Mouse (Mus musculus) liver, postnatal 0 days (tissue): ENCODE measurements around the gene Miga1. TPM values are rescaled to one million over a fixed set of nuclear protein-coding genes. Genes with fewer than 3 reads are reported as not detected.
A peak's percentile ranks its signal among the peaks of the same experiment; 100 is the strongest.

Experiments
- ATAC-seq: fragments of 200-750 bp; cut with Nextera tagmentation; 2 replicates; pipeline ENCODE4 v1.8.0; 2017; ENCODE audit warnings: mild to moderate bottlenecking, moderate library complexity
- DNase-seq: peaks from one replicate; pipeline ENCODE4 v3.0.0-alpha.2; 2016
- H3K27ac ChIP-seq: fragments of 300-500 bp; sonication (generic); 2 replicates; pipeline ENCODE4 v1.5.1; 2014; ENCODE audit warnings: antibody characterized with exemption, moderate library complexity, mild to moderate bottlenecking, low read depth
- H3K27me3 ChIP-seq: fragments of 300-500 bp; sonication (generic); 2 replicates; pipeline ENCODE4 v1.6.1; 2014; ENCODE audit warnings: low read length, control low read depth, mixed read lengths; ENCODE audit not compliant: insufficient read depth
- H3K36me3 ChIP-seq: fragments of 300-500 bp; sonication (generic); replicated peaks from 2 replicates; pipeline ENCODE4 v1.6.1; 2014; ENCODE audit warnings: mild to moderate bottlenecking, control low read depth, low read length, moderate library complexity, mixed read lengths; ENCODE audit not compliant: insufficient read depth
- H3K4me1 ChIP-seq: fragments of 300-500 bp; sonication (generic); 2 replicates; pipeline ENCODE4 v1.6.1; 2014; ENCODE audit warnings: antibody characterized with exemption, mild to moderate bottlenecking, control low read depth; ENCODE audit not compliant: insufficient read depth
- H3K4me2 ChIP-seq: fragments of 300-500 bp; sonication (generic); 2 replicates; pipeline ENCODE4 v1.6.1; 2014; ENCODE audit warnings: low read depth, mild to moderate bottlenecking, low read length, moderate library complexity, mixed read lengths
- H3K4me3 ChIP-seq: fragments of 300-500 bp; sonication (generic); 2 replicates; pipeline ENCODE4 v1.5.1; 2014; ENCODE audit warnings: low read depth, low read length
- H3K9ac ChIP-seq: fragments of 300-500 bp; sonication (generic); replicated peaks from 2 replicates; pipeline ENCODE4 v1.6.1; 2014; ENCODE audit warnings: mild to moderate bottlenecking, moderate library complexity
- H3K9me3 ChIP-seq: fragments of 300-500 bp; sonication (generic); 2 replicates; pipeline ENCODE4 v1.6.1; 2016; ENCODE audit warnings: mild to moderate bottlenecking, control low read depth, low read length, mixed read lengths
- CTCF ChIP-seq: sonication (generic); IDR thresholded peaks from 2 replicates; pipeline ENCODE4 v1.5.1; 2016; ENCODE audit warnings: antibody characterized with exemption, low read depth
- EP300 ChIP-seq: IDR thresholded peaks from 2 replicates; pipeline ENCODE4 v1.6.1; 2016; ENCODE audit warnings: antibody characterized with exemption, low read depth, mild to moderate bottlenecking
- WGBS: fragments of 180-500 bp; shearing (Covaris S2); extraction: QIAGEN DNeasy Blood & Tissue Kit; methylation state at CpG from one replicate; pipeline ENCODE4 v1.1.7; 2014; ENCODE audit not compliant: insufficient replicate concordance; 5-methylcytosine and 5-hydroxymethylcytosine counted together
- polyA plus RNA-seq: library from polyadenylated mRNA; unstranded; fragments of >200 nt; fragmentation: Nextera tagmentation; extraction: Ambion mirVana; gene quantifications from 2 replicates; pipeline ENCODE4 v1.2.1, GENCODE M21; 2015

The Miga1 gene
- polyA plus RNA-seq, 1 experiment from 2014 or later, result 3.2 TPM

DNA sequence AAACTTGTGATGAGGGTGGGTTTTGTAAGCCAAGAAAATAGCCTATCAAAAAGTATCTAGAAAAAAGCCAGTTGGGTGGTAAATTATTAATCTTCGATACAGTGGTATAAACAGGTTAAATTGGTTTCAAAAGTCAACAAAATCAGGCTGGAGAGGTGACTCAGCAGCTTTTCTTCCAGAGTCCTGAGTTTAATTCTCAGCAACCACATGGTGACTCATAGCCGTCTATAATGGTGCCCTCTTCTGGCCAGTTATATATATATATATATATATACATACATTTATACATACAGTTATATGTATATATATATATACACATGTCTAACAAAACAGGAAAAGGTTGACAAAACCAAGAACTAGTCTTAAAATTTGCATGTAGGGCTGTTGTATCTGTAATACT, 101.4 kb downstream of the Miga1 start:
- WGBS, result 37% methylated on average over 2 of the region's 2 CpGs
- Histone ChIP-seq H3K4me3 (no peak overlapping the region), H3K4me2 (no peak overlapping the region), H3K36me3 (peaks cover 27% of the 10 kb centered on the region), H3K9ac (no peak overlapping the region), H3K27me3 (no peaks in the 10 kb centered on the region), H3K4me1 (no peaks in the 10 kb centered on the region), H3K27ac (no peak overlapping the region), H3K9me3 (no peaks in the 10 kb centered on the region)
- TF ChIP-seq EP300 (no peak), CTCF (peak; percentile 40)
- ATAC-seq, result peak; percentile 74
- DNase-seq, result no peak

DNA sequence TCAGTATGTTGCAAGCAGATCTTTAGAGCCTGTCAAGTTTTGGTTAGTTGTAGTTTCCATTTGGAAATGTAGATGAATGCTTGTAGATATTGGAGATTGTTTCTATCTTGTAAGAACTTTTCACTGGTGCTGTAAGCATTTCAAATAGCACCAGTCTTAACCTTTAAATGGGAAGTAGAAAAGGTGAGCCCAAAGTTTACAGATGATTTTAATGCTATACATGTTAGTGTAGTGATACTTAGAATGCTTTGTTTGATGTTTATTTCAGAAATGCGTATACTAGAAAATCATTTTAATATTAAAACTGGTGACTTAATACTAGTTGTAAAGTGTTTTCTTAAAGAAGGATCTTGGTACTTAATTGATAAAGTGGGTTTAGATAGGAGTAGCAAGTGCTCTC, 104.4 kb downstream of the Miga1 start:
- H3K27me3 ChIP-seq, result no peaks in the 10 kb centered on the region
- DNase-seq (no peak), ATAC-seq (no peak)
- no peaks in the 10 kb centered on the region for H3K9me3 ChIP-seq
- TF ChIP-seq EP300, result no peak
- H3K4me2 ChIP-seq, result no peak overlapping the region
- no peaks in the 10 kb centered on the region for H3K4me1 ChIP-seq
- no peak overlapping the region for H3K27ac ChIP-seq
- H3K4me3 ChIP-seq, result no peak overlapping the region
- H3K9ac ChIP-seq, result no peak overlapping the region
- WGBS, result 98% methylated on average over 1 of the region's 1 CpGs
- peaks cover 50% of the 10 kb centered on the region for H3K36me3 ChIP-seq

DNA sequence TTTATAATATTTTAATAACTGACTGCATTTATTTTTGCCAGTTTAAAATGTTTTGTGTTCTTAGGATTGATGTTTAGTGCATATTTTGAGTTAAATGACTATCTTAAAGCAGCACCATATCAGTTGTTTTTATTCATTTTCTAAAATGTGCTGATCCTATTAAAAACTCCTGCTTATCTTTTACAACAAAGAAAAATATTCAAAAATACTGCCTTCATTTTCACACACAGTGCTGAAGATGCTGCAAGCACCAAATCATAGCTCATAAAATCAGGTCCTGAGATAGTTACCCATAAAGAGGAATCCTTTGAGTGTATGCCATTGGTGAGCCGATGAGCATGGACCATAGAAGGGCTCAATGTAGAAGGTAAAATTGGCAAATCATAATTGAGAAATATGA, 105.0 kb downstream of the Miga1 start:
- Histone ChIP-seq H3K27me3 (no peaks in the 10 kb centered on the region), H3K36me3 (peaks cover 54% of the 10 kb centered on the region), H3K27ac (no peak overlapping the region), H3K9me3 (no peaks in the 10 kb centered on the region), H3K9ac (no peak overlapping the region), H3K4me2 (no peak overlapping the region), H3K4me1 (no peaks in the 10 kb centered on the region), H3K4me3 (no peak overlapping the region)
- TF ChIP-seq EP300 (no peak), CTCF (no peak)
- DNase-seq (no peak), ATAC-seq (no peak)
- 91% methylated on average over 1 of the region's 1 CpGs for WGBS

DNA sequence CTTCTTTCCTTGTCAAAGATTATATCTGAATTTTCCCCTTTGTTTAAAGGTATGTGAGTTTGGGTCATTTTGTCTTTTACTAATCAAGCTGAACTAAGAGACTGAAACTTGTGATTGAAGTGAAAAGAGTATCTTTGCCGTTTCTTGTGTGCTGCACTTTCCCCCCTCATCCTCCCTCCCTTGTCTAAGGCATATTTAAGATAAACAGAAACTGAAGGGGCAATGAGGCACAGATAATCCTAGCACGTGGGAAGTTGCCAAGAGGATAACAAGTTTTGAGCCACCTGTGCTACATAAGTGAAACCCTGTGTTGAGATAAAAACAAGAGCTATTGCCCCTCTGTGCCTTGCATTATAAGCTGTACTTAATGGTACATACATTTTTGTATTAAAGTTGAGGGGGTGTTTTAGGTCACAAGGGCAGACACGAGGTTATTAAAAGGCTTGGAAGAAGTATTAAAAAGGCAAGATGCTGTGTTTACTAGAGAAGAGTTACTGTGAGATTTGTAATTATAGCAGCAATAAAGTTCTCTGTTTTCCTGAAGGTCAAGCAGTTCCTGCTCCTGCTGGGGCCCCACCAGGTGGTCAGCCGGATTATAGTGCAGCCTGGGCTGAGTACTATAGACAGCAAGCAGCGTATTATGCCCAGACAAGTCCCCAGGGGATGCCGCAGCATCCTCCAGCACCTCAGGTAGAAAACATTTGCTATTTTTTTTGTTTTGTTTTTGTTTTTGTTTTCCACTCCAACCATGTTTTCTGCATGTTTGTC, 108.7 kb downstream of the Miga1 start:
- no peak for DNase-seq
- no peaks in the 10 kb centered on the region for H3K4me1 ChIP-seq
- TF ChIP-seq EP300 (peak; percentile 73), CTCF (no peak)
- no peak overlapping the region for H3K4me2 ChIP-seq
- ATAC-seq, result peak; percentile 62
- H3K36me3 ChIP-seq, result peaks cover 62% of the 10 kb centered on the region
- H3K4me3 ChIP-seq, result no peak overlapping the region
- no peak overlapping the region for H3K9ac ChIP-seq
- 57% methylated on average over 6 of the region's 6 CpGs for WGBS
- H3K27me3 ChIP-seq, result no peaks in the 10 kb centered on the region
- no peak overlapping the region for H3K27ac ChIP-seq
- H3K9me3 ChIP-seq, result no peaks in the 10 kb centered on the region

DNA sequence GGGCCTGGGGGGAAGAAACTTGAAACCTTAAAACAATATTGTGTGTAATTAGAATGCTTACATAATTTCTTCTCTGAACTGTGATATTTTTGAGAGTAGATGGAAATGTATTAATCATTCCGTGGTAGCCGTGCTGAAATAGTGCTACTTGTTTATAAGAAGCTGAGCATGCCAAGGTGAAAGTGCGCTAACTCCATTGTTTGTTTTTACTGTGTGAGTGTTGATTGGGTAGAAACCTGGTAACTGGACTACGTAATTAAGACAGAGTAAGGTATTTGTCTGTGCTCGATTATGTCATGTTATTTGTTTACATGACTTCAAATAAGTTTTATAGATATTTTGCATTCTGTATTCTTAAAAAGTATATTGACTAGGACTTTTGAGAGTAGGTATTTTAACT, 110.9 kb downstream of the Miga1 start:
- Histone ChIP-seq H3K4me1 (no peaks in the 10 kb centered on the region), H3K36me3 (peaks cover 77% of the 10 kb centered on the region), H3K4me2 (no peak overlapping the region), H3K27me3 (no peaks in the 10 kb centered on the region), H3K9ac (no peak overlapping the region), H3K27ac (no peak overlapping the region), H3K4me3 (no peak overlapping the region), H3K9me3 (no peaks in the 10 kb centered on the region)
- 86% methylated on average over 5 of the region's 5 CpGs for WGBS
- no peak for ATAC-seq
- no peak for TF ChIP-seq CTCF
- TF ChIP-seq EP300, result no peak
- no peak for DNase-seq

DNA sequence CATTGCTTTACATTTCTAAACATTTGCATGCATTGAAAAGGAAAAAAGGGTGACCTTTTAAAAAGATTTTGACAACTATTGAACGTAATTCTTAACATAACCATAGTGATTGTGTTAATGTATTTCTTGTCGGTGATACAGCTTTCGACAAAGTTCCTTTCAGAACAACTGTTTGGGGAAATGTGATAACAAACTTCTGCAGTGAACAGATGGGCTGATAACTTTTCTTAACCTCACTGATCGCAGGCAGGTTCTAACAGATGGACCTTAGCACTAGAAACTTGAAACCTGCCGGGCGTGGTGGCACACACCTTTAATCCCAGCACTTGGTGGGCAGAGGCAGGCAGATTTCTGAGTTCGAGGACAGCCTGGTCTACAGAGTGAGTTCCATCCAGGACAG, 111.4 kb downstream of the Miga1 start:
- H3K4me2 ChIP-seq, result no peak overlapping the region
- H3K4me1 ChIP-seq, result no peaks in the 10 kb centered on the region
- H3K27ac ChIP-seq, result no peak overlapping the region
- peaks cover 77% of the 10 kb centered on the region for H3K36me3 ChIP-seq
- ATAC-seq (no peak), DNase-seq (no peak)
- H3K9me3 ChIP-seq, result no peaks in the 10 kb centered on the region
- TF ChIP-seq EP300 (no peak), CTCF (no peak)
- WGBS, result 72% methylated on average over 7 of the region's 7 CpGs
- H3K9ac ChIP-seq, result no peak overlapping the region
- no peaks in the 10 kb centered on the region for H3K27me3 ChIP-seq
- no peak overlapping the region for H3K4me3 ChIP-seq
